Mouse (Mus musculus) cerebellum, postnatal 25 days (tissue): ENCODE data around the gene Fam84a.

ENCODE experiments used
- DNase-seq, 2 experiments: peaks; one replicate each; pipeline ENCODE4 v3.0.0; 2021; ENCODE audit warnings: mixed read lengths in 2 of 2

The Fam84a gene

DNA sequence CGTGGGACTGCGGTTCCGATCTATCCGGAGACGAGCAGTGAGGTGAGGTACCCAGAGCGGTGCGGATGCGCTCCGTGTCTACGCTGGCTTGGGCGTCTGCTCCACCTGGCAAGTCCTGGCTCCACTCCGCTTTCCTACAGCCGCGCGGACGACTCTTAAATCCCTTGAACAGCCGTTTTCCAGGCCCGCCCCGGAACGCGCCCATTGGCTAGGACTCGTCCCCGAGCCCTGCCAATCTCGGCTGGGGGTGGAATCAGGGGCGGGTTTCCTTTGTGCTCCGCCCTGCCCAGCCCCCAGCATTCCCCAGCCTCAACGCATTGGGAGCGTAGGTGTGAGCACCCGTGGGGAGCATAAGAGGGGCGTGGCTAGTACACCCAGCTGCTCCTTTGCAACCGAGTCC is at the start of gene Fam84a:
Fam84a (minus strand) TSS at position 134 of the 400 bp plus-strand sequence.
- peak; percentile 95 to 97 for DNase-seq

DNA sequence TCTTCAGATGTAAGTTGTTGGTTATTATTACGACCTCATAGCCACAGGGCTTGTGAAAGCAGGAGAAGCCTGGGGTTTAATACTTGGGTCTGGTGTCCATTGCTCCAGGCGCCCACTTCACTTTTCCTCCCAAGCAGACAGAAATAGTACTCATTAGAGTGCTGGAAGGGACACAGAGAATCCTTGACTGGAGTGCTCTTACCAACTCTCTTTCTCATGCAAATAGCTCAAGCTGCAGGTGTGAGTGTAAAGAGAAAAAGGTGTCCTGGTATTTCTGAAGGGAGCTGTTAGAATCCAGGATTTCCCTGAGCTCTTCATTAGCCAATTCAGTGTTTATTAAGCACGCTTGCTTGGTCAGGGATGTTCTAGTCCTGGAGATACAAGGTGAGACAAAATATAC is 43.6 kb upstream of the Fam84a start:
- DNase-seq: no peak

DNA sequence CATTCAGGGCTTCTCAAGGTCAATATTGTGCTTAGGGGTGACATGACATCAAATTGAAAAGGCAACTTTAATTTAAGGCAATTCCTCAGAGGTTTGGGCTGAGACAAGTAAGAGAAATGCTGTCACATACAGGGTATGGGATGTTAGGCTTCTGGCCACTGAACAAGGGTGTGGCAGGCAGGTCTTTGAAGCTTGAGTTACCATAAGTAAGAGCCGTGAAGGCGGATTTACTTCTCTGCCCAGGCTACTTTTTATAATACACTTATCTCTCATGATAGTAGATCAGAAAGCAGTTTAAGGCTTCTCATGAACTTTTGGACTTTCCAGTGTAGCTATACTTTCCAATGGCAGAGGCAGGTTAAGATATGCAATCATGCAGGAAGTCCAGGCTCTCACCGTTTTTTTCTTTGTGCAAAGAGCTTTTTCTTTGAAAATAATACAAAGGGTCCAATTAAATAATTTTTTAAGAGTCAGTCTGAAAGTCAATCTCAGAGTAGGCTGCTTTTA is 34.9 kb upstream of the Fam84a start:
- DNase-seq: no peak

DNA sequence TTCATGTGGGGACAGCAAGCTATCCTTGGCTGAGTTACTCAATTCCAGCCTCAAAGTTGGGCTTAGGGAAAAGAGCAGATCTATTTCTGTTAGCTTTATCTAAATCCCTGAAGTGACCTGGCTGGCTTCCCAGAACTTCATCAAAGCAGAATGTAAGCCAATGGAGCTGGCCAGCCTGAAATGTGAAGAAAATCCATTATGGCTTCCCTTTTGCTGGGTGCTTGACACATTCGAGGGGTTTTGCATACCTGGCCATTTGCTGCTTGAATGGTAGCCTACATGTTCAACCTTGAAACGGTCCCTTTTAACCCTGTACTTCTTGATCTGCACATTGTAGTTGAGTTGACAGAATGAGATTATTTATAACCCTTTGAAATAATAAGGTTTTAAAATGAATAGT is 13.9 kb upstream of the Fam84a start:
- peak; percentile 43 to 68 for DNase-seq

DNA sequence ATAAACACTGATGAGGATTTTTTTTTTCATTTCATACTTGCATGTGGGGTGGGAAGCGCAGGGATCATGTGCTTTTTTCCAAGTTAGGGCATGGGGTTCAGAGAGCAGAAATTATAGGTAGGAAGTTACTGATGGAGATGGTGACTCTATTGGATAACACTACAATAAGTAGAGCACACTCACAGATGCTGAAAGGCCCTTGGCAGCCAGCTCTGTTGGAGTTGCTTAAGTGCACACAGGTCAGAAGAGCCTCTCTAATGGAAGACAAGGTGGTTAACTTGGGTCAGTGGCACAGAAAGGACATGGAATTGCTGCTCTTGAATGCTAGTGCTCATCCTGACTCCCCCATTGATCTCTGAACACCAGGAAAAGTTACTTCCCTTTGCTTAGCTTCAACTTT is 13.1 kb upstream of the Fam84a start:
- no peak for DNase-seq

DNA sequence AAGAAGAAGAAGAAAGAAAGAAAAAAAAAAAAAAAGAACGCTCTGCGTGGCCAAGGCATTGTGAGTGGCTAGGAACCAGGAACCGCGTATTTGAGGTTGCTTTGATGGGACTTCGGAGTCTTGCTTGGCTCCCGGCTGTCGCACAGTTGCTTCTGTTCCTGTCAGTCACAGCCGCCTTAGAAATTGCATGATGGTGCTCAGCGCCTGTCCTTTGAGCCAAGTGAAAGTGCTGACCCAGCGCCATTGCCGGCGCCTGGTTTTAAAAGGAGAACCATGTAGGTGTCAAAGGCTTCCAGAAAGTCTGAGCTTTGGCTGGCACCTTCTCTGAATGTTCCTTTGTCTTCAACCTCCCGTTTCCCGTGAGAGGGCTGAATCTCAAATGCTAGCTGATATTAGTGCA is 572 bp upstream of the Fam84a start:
- DNase-seq: peak; percentile 55 to 57

DNA sequence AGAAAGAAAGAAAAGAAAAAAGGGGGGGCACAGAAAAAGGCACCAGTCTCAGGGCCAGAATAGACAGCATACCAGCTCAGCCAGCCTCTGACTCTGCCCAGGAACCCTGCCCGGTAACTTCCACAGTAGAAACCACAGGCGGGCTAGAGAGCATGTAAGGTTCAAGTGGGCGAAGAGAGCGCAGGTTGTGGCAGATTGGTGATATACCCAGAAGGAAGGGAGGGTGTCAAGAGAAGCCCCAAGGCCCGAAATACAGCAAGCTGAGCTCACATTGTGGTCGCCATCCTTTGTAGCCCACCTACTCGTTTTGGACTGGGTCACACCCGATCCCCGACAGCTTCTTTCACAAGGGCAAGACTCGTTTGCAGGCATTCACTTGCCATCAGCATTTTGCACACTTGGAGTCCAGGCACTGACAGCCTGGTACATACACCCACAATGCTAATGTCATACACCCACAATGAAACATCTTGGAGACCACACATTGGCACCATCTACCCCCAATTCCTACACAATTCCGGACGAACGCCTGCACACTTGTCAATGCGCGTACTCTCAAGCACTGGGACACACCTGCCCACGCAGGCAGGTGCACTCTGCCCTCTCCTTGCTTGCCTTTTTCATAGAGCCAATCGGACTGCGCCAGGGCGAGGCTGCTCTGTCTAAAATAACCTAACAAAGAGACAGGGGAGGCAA is 770 bp downstream of the Fam84a start:
- DNase-seq: peak; percentile 53 to 64

DNA sequence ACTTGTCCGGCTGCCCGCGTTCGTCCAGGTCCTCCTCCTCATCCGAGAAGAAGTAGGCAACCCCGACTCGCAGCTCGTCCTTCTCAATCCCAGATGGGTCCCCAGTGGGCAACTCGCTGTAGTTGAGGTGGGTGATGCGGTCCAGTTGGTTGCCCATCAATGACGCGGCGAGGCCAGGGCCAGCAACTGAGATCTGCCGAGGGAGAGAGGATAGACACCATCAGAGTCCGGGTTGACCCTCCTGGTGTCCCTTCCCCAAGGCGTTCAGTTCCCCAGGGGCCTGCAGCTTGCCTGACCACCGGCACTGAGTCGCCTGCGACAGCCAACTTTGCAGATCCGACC is 1.3 kb downstream of the Fam84a start:
- no peak for DNase-seq

DNA sequence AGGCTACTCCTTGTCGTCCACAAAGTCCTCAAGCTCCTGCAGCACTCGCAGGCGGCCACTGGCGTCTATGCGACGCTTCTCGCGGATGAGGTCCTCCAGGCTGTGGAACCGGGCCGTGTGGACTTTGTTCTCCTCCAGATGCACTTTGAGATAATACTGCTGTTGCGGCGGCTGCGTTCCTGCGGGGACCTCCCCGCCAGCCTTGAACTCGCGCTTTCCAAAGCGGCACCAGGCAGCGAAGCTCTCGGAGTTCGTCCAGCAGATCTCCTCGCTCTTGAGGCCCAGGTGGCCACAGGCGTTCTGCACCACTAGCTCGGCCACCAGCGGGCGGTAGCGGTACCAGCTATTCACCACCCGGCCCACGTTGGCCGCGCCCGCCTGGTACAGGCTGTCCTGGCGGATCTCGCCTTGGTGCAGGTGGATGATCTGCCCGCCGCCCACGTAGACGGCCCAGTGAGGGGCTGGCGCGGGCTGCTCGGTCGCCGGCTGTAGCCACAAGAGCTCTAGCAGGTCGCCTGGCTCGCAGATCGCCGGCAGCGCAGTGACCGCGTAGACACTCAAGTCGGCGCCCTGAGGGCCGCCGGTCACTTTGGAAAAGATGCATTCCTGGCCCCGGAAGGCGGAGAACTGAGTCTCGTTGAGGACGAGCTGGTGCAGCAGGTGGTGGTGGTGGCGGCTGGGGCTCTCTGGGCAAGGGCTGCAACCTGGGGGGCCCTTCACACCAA is 1.8 kb downstream of the Fam84a start:
- DNase-seq: peak; percentile 91 to 94

DNA sequence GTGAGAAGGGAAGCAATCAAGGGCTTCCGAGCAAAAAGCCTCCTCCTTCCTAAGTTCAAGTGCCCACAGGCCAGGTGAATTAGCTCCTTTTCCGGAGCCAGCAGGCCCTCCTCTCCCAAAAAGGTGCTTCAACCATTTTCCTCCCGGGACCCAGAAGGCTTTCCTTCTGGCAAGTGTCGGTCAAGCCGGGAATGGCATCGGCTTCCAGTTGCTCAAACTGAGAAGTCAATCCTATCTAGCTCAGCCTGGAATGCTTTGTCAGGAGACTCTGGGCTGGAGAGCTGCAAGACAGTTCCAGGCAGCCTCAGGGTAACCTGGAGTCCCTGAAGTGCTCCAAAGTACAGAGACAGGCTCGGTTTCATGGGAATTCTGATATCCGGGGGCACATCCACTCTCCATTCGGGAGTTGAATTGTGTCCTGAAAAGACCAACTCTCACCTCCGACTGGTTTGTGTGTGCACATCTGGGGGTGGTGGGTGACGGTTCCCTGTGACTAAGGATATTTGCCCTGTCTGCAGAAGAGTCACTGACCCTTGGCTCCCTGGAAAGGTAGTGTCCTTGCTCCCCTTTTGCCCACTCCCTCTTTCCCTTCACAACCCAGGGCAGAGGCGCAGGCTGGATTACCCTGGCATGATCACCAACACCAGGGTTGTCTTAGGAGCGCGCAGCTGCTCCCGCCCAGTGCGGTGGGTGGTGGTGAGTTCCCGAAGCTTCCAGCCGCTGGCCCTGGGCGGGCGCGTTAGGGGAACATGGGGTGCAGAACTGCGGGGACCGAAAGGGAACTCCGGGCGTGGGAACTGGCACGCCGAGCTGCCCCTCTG is 2.6 kb downstream of the Fam84a start:
- peak; percentile 25 to 33 for DNase-seq

DNA sequence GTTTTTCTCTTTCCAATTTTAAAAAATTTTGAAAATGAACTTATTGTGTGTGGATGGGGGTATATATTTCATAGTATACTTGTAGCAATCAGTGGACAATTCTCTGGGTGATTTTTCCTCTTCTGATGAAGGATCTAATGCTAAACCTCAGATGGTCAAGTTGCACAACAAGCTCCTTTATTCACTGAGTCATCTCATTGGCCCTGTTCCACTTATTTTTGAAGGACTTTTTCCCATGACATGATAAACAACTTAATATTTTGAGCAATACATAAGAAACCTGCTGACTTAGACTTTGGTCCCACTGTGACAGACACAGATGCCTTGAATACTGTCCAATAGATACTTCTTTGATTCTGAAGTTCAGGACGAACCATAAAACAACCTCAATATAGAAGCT is 14.8 kb downstream of the Fam84a start:
- DNase-seq: no peak

DNA sequence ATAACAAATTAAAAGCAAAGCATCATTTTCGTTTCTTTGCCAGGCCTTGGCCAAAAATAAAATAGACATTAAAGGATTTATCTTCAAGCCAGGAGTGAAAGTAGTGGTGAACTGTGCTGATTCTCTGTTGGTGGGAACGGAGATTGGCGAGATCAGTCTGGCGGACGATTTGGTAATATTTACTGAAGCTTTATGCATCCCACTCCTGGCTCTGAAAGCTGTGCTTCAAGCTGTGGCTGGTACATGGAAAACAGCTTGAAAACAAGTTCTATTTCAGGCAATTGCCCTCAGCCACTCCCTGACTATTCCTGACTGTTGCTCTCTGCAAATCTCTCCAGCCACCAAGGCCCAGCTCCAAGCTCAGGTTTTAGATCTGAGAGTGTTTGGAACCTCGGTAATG is 37.1 kb downstream of the Fam84a start:
- peak; percentile 35 to 39 for DNase-seq

DNA sequence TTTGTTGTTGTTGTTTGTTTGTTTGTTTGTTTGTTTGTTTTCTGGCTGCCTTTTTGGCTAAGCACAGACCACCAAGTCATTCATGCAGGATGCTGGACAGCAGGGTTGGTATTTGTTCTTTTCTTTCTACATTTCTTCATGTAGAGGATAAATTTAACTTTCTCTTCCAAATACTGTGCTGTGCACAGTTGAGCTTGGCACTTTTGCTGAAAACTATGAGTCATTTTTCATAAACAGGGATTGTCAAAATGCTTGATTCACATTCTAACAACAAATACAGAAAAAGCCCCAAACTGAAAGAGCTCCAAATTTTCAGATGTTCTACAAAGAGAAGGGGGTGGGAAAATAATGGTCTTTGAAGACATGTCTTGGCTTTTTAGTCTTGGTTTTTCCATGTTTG is 54.9 kb downstream of the Fam84a start:
- no peak for DNase-seq
